Mouse (Mus musculus): Measurements from ENCODE around the gene Ptprf.

- TF ChIP-seq CTCF (IDR thresholded peaks at IDR 0.05; ENCODE audit: insufficient read depth, low read length), result no peak
- TF ChIP-seq POLR2A (IDR thresholded peaks at IDR 0.05; ENCODE audit: borderline replicate concordance, extremely low read depth, low read depth, low read length), result no peak
These were observed 21.2 kb downstream of the Ptprf start for GRCm38 (mm10) chr4:118269999-118270398.

Data from lung, adult 2 months (tissue).